Mouse (Mus musculus) kidney, adult 9 months (tissue): ENCODE measurements around the gene Olfr168.
"Not testable (repeated sequence)": the region's sequence is repeated elsewhere in the genome, so short reads cannot be mapped to it uniquely, and the experiment has no call there.

ENCODE experiments used
- DNase-seq: peaks from one replicate; pipeline ENCODE4 v3.0.0; 2022

Olfr168 gene

GRCm38 (mm10) chr16:19535455-19535854 is at the start of gene Olfr168:
Gene Olfr168, minus strand, starts transcription at chr16:19535555.
- DNase-seq: no peak

- not testable (repeated sequence) for DNase-seq
These were observed 36.4 kb upstream of the Olfr168 start, which contains the start of gene Olfr169 for GRCm38 (mm10) chr16:19571709-19572108. Gene Olfr169, minus strand, starts transcription at chr16:19571809.

DNA sequence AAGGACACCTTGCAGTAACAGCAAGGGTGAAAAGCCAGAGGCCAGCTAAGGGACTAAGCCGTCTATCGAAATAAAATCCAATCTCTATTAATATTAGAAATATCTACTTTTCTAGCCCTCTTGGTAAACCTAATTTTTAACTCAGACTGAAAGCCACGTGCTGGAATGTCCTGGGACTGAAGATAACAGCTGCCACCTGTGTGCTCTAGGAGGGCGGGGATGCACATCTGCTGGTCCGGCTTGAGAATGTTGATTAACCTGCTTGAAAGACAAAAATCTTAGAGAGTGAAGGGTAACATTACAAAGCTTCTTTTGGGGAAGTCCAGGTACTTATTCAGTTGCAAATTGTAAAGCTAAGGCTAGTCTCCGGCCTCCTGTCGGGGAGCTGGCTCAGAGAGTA is 18.1 kb upstream of the Olfr168 start:
- DNase-seq: not testable (repeated sequence)

GRCm38 (mm10) chr16:19552246-19552645 is 16.9 kb upstream of the Olfr168 start:
- DNase-seq: peak; percentile 51

GRCm38 (mm10) chr16:19522166-19522565 is 13.2 kb downstream of the Olfr168 start, which contains the start of gene Olfr167:
Gene Olfr167, minus strand, starts transcription at chr16:19522266.
- DNase-seq: no peak

DNA sequence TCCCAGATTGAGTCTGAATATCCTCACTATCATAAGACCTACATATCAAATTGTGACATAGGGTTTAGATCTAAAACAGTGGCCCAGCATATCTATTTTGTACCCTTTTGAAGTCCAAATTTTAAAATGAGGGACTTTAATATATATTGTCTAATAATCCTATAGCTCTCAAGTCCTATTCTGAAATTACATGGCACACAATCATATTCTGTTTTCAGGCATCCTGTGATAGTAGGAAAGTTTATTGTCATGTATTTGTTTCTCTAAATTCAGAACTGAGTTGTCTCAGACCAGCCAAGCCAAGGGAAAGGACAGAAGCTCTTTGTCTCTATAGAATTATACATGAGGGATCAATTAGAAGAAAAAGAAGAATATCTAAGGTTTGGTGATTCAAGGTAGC is 52.0 kb downstream of the Olfr168 start, which contains the start of gene Olfr166:
TSS of gene Olfr166 (plus strand) at position 301 of the 400 bp plus-strand sequence.
- no peak for DNase-seq
